Mouse (Mus musculus): ENCODE measurements around the gene Gsg1l.

Gsg1l gene

DNA sequence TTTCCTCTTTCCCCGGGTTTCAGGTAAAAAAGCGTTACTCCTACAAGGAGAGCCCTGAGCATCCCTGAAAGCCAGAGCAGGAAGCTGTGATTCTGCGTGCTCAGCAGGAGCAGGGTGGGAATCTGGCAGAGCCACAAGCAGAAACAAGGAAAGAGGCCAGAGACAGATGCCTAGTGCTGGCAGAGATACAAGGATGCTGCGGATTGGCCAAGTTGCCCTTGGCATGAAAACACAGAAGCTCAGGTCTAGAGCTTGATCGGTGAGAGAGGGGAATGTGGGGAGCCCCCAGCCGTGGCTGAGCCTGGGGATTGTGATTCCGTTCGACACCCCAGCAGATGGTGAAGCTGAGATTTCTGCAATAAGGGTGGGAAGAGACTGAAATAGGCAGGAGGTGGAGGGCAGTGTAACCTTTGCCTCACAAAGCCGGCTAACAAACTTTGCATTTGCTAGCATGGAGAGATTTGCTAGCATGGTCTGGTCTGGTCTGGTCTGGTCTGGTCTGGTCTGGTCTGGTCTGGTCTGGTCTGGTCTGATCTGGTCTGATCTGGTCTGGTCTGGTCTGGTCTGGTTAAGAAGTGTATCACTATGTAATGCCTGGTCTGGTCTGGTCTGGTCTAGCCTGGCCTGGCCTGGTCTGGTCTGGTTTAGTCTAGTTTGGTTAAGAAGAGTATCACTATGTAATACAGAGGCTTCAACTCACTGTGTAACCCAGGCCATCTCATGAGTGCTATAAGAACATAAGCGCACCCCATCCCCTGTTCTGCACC, 50.4 kb downstream of the Gsg1l start:
- DNase-seq (ENCODE audit: low read depth, low spot score): no peak

DNA sequence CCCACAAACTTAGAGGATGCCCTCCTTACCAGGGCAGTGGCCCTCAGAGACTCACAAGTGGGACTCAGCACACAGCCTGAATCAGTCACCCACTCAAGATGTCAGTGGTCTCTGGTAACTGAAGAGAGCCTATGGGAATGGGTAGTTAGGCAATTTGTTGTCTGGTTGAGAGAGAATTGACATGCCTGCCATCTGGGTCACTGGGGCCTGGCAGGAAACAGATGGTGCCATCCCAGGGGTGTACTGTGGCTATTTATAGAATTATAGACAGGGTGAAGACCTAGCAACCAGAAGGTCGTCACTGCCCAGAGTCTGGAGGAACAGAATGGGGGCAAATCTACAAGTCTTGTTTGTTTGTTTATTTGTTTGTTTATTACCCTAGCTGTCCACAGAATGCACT, 54.8 kb downstream of the Gsg1l start:
- no peak for DNase-seq (ENCODE audit: low read depth, low spot score)

DNA sequence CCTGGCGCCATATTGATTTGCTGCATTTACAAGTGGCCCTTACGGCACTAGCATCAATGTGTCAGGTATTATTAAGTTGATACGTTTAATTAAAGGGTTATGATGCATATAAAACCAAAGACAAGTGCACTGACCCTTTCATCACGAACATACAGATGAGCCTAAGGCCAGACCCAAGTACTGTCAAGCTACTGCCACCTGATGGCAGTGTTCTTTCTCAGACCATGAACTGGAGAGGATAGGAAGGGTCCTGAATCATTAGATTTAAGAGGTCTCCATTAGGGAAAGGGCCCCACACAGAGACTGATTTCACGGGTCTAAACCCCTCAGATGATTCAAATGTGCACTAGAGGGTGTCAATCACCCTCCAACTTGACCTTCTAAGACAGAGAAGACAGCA, 55.6 kb downstream of the Gsg1l start:
- DNase-seq (ENCODE audit: low read depth, low spot score): no peak

DNA sequence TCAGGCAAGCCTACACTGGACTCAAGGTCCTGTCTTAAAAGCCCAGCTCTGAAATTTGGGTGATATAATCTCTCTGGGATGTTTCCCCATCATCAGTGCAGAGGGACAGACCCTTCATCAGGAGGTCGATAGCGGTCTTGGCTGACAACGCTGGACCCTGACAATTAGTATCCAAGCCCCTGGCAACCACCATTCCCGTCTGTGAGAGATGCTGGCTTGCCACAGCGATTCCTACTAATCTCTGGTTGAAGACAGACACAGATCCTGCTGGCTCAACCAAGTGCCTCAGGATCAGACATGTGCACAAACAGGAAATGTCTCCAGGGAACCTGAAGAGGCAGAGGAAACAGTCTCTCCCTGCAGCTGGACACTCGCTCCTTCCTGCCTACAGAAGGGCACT, 62.2 kb downstream of the Gsg1l start:
- no peak for DNase-seq (ENCODE audit: low read depth, low spot score)

DNA sequence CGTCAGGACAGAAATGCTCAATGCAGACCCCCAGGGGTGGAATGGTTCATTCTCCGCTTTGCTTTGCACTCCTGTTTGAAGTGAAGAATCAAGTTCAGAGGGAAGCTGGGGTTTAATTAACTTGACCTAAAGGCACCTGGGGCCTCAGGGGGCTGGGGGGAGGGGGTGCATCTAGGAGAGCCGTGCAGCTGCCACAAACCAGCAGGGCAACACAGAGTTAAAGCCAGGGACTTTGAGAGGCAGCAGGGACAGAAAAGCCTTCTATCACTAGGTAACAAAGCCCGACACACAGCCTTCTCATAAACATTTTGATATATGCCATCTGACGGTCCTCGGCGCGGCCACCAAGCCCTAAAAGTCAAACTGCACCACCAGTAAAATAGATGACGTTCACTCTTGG, 62.9 kb downstream of the Gsg1l start:
- DNase-seq (ENCODE audit: low read depth, low spot score): no peak

DNA sequence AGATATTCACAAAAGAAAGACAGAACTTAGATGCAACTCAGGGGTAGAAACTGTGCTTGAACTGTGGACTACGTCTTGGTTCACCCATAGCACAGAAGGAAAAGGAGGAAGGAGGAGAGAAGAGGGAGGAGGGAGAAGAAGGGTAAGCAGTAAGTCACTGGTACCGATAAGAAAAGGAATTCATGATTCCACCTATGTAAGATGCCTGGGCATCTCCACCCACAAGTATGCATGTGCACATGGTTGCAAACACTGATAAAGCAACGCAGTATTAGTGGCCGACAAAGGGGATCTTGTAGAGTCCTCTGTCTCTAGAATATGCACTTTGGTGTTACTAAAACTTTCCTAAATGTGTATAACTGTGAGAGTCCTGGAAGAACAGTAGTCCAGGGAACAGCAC, 64.8 kb downstream of the Gsg1l start:
- DNase-seq (ENCODE audit: low read depth, low spot score): no peak

DNA sequence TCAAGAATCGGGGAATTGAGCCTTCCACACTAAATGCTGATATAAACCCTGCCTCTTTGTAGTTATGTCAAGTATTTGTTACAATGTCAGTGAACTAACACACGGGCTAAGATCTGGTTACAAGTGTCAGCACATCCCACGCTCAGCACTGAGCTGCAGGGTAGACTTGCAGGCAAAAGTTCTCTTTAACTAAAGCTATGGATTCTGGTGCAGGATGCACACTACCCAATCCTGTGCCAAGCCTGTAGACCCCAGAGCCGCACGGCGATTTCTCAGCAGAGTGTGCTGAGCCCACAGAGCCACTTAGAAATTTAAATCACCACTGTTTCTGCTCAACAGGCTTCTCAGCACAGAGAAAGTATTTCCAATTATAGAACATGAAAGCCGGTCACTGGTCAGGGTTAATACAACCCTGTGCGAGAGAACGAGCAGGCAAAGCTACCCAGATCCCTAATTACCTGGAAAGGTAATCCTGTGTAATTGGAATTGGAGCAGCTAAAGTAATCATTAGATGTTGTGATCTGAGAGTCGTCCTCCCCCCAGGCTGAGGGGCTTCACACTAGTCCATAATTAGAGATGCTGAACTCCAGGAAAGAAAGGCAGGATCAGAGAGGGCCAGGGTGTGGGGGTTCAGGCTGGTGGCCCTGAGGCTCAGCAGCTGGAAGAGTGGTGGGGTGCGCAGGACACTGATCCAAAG, 69.7 kb downstream of the Gsg1l start:
- no peak for DNase-seq (ENCODE audit: low read depth, low spot score)

DNA sequence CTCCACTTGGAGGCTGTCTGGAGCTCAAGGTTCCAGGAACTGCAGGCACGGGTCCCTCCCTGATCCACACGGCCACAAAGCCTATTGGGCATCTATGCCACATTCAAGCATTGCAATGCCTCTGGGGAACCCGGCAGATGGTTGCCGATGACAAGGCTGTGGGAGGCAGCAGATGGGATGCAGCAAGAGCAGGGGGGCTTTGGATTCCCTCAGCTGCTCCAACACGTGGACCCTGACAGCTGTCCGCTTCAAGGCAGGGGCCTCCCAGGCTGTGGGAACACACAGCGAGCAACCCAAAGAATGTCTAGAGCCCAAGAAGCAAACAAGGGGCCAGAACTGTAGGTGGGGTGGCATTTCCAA, 73.4 kb downstream of the Gsg1l start:
- DNase-seq (ENCODE audit: low read depth, low spot score): peak; percentile 56

DNA sequence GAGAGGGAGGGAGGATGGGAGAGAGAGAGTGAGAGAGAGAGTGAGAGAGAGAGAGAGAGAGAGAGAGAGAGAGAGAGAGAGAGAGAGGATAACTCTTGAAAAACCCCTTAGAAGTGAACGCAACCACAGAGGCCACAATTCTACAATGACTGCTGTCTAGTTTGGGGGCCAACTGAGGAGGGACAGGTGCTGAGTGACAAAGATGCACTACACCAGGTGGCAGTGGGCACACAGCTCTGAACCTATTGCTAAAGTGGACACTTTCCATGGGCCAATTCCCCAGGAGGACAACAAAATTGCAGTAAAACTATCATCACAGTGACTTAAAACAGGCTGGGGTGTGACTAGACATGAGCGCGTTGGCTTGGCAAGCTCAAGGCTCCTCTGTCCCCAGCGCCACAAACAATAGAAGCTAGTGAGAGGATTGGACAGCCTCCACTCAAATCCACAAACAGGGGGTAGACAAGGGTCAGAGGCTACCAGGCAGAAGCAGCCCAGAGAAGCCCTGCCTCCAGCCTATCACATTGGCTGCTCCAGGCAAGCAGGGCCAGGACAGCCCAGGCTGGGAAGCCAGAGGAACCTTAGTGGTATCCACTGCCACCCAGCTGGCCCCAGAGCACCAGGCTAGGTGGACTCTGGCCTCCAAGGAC, 73.9 kb downstream of the Gsg1l start:
- no peak for DNase-seq (ENCODE audit: low read depth, low spot score)

DNA sequence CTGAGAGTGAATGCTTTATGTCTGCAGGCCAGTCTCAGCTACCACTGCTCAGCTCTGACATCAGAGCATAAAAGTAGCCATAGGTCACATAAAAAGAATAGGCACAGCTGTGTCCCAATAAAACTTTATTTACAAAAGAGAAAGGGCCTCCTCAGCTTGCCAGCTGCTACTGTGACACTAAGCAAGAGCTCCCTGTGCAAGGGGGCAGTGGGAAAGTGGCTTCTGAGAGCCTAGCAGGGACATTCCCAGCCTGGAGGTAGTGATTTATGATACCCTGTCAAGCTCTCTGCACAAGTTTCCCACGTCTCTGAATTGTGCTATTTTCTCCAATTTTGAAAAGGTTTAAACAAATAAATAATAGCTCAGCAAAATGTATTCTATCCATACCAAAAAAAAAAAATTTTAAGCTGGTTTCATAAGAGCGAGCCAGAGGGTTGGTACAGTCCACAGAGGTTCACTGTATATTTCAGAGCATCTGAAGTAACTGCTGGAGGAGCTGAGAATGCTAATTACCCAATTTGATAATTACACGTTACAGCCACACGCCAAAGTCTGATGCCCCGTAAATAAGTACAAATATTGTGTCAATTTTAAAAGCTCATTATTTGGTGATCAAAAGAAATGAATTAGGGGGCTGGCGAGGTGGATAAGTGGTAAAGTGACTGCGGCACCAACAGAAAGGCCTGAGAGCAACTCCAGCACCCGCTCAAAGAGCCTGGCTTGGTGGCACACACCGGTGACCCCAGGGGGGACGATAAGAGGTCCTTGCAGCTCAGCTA, 74.9 kb downstream of the Gsg1l start:
- no peak for DNase-seq (ENCODE audit: low read depth, low spot score)

DNA sequence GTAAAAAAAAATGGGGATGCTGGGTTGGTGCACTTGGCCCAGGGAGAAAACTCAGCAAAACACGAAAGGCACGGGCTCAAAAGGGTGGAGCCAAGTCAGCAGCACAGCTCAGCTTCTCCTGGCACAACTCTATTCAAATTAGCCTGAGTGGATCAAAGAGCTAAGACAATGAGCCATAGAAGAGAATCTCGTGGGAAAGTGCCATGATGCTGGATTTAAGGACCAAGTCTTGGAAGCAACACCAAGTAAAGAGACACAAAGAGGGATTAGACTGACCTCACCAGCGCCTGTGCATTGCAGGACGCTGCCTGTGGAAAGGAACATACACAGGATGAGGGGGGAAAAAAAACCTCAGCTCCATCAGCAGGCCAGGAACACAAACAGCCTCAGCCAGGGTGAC, 76.9 kb downstream of the Gsg1l start:
- DNase-seq (ENCODE audit: low read depth, low spot score): no peak

DNA sequence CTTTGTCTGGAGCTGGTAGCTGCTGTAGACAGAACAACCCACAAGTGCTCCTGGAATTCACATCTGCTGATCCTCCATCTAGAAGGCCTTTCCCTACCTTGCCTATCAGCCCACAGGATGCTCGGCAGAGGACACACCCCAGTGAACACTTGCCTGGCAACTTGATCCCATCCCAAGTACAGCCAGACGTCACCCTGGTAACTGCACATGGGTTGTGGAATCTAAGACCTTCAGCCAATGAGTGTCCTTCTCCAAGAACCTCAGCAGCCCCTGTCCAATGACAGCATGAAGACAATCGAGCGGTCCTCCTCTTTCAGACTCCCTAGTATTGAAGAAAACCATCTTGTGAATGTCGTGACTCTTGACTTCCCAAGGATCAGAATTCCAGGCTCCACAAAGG, 80.5 kb downstream of the Gsg1l start:
- no peak for DNase-seq (ENCODE audit: low read depth, low spot score)

DNA sequence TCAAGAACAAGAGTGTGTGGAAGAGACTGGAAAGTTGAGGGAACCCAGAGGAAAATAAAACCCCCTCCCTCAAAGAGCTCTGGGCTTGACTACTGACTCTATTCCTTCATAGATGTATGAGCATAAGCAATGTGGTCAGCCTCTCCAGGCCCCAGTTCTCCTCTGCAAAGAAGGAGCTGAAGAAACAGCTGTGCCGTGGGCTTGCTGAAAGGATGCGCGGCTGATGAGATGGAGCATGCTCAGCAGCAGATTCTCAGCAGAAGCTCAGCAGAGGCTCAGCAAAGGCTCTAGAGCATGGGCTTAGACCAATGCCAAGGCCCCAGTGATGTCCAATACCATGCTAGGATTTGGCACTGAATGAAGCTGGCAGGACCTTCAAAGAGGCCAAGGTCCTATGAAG, 82.3 kb downstream of the Gsg1l start:
- no peak for DNase-seq (ENCODE audit: low read depth, low spot score)

DNA sequence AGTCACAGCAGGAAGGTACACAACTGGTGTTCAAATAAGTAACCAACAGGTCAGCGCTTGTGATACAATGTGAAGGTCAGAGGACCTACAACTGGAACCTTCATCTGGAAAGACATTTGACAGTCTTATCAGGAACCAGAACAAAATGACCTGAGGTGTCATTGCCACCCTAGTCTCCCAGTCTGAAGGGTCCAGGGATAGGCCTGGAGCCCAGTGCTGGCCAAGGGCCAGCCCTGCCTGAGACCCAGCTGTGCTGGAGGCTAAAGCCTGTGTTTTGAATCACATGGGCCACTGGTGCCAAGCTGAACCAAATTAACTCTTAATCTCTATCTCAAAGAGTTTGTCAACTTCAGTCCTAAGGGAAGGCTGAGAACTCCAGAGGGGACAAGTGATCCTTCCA, 86.1 kb downstream of the Gsg1l start:
- no peak for DNase-seq (ENCODE audit: low read depth, low spot score)

DNA sequence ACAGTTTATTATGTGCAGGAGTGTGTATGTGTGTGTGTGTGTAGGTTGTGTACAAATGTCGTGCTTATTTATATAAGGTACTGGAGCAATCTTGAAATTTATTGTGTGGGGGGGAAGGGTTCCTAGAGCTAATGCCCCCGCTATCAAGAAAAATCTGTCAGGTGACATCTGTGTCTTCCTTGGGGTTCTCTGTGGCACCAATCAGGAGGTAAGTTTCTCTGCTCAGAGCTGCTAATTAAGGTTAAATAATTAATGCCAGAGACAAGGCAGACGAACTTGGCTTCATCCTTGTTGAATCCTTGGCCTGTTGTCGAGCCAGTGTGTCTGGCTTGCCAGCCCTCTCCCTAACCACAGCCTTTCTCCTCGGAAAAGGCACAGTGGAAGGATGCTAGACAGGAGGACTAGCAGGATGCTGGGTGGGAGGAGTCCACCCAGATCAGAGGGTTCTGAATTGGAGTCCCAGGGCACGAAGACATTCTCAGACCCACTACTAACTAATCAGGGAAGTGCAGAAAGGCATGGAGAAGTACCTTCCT, 89.8 kb downstream of the Gsg1l start:
- no peak for DNase-seq (ENCODE audit: low read depth, low spot score)

DNA sequence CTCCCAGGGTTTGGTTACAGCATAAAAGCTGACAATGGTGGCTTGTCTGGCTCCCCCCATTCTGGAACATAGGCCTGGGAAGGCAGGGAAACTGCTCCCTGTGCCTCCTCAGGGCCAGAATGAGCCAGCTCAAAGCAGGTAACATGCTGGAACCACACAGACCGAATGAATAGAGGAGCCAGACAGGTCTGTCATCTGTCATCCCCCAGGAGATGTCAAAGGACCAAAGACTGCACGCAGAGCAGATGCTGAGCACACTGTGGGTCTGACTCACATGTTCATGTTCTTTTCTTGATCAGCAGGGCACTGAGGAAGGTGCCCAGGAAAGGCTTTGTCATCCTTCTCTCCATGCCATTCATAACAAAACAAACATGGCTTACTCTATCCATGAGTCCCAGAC, 90.4 kb downstream of the Gsg1l start:
- DNase-seq (ENCODE audit: low read depth, low spot score): no peak

DNA sequence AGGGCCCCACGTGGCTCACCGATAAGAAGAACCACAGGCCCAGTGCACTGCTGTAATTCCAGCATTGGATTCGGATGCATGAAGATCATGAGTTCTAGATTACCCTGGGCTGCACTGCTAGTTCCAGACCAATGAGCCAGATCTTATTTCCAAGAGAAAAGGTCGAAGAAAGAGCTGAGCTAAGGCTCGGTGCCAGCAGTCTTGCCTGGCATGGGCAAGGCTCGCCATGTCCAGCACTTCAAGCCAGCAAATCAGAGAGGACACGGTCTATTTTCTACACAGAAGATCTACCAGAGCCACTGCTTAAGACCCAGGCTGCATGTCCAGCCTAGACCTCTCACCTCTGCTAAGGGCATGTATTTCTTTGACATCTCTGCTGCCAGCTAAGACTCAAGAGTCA, 92.2 kb downstream of the Gsg1l start:
- DNase-seq (ENCODE audit: low read depth, low spot score): no peak

DNA sequence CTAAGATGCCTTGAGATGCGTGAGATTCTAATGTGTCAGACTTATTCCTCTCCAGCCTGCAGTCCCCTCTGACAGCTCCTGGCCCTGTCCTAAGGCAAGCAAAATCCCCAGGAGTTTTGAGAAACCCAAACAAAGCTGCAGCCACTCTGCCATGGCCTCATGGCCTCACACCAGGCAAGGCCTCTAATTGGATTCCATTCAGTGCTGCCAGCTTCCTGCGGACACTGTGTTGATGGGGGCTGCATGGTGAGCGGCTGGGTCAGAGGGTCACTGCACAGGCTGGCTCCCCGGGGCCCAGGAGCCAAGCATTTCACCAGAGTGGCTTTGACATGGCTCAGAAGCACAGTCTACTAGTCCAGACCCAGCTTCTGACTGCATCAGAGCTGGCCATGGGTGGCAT, 92.7 kb downstream of the Gsg1l start:
- no peak for DNase-seq (ENCODE audit: low read depth, low spot score)

DNA sequence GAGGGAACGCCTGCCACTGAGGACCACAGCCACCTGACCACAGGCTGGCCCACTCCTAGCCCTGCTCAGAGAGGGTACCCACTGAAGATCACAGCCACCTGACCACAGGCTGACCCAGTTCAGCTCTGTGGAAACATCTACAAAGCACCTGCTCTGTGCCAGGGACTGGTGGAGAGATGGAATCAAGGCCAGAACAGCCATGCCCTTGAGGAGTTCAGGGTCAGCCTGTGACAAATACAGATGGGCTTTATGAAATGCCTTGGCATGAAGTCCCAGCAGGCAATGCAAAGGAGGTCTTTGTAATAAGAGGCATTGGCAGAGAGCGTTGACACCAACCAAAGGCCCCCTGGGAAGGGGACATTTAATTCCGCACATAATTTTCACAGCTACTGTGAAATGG, 93.9 kb downstream of the Gsg1l start:
- DNase-seq (ENCODE audit: low read depth, low spot score): no peak

DNA sequence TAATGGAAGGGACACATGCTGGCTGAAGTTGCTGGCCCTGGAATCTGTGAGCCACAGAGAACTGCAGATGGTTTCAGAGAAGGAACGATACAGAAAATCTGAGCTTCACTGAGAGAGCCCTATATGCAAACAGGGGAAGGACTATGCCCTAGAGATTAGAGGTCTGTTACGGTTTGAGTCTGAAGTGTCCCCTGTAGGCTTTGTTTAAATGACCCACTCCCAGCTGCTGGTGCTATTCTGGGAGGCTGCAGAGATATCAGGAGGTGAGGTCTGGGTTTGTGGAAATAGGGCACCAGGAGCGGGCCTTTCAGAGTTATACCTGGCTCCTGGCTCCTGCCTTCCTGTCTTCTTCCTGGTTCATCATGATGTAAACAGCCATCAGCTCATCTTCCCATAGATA, 95.1 kb downstream of the Gsg1l start:
- no peak for DNase-seq (ENCODE audit: low read depth, low spot score)

DNA sequence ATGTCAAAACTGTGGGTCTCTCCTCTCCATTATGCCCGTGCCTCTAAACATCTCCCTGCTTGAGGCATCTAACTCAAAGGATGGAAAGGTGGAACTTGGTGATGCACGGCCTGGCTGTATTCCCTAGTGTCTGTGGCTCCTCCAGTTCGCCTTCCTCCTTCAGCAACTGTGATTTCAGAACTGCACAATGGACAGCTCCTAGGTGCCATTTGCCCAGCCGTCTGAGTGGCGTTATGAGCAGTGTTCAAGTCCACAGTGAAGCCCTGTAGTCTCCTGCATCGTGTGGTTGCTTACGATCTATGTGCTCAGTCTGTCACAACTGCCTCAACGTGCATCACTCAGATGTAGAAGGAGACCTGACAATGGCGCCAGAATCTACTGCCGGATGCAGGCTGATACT, 96.6 kb downstream of the Gsg1l start:
- DNase-seq (ENCODE audit: low read depth, low spot score): no peak
